Mouse (Mus musculus) forebrain, embryonic 15.5 days (tissue): ENCODE measurements at regions not wholly inside any gene's neighbourhood (a gene's known extent, or its start where the extent isn't known, plus 50 kb on each side); places are given as distances from the start of the nearest gene placed in this dataset.

ENCODE experiments used
- ATAC-seq: fragments of 200-750 bp; cut with Nextera tagmentation; replicated peaks from 2 replicates; pipeline ENCODE4 v1.8.0; 2017; ENCODE audit warnings: mild to moderate bottlenecking, moderate TSS enrichment, moderate library complexity
- H3K27ac ChIP-seq: fragments of 300-500 bp; sonication (generic); replicated peaks from 2 replicates; pipeline ENCODE4 v1.5.1; 2015; ENCODE audit warnings: mild to moderate bottlenecking, inconsistent platforms
- H3K27me3 ChIP-seq: fragments of 300-500 bp; sonication (generic); 2 replicates; pipeline ENCODE4 v1.6.1; 2015; ENCODE audit warnings: inconsistent platforms
- H3K36me3 ChIP-seq: fragments of 300-500 bp; sonication (generic); 2 replicates; pipeline ENCODE4 v1.6.1; 2015; ENCODE audit warnings: mild to moderate bottlenecking, inconsistent platforms
- H3K4me1 ChIP-seq: fragments of 300-500 bp; sonication (generic); 2 replicates; pipeline ENCODE4 v1.6.1; 2015; ENCODE audit warnings: inconsistent platforms
- H3K4me2 ChIP-seq: fragments of 300-500 bp; sonication (generic); replicated peaks from 2 replicates; pipeline ENCODE4 v1.6.1; 2015; ENCODE audit warnings: mild to moderate bottlenecking, inconsistent platforms
- H3K4me3 ChIP-seq: fragments of 300-500 bp; sonication (generic); 2 replicates; pipeline ENCODE4 v1.5.1; 2015; ENCODE audit warnings: mild to moderate bottlenecking, inconsistent platforms
- H3K9ac ChIP-seq: fragments of 300-500 bp; sonication (generic); replicated peaks from 2 replicates; pipeline ENCODE4 v1.6.1; 2015; ENCODE audit warnings: mild to moderate bottlenecking, inconsistent platforms
- H3K9me3 ChIP-seq: fragments of 300-500 bp; sonication (generic); 2 replicates; pipeline ENCODE4 v1.6.1; 2016; ENCODE audit warnings: inconsistent platforms
- WGBS: fragments of 180-500 bp; shearing (Covaris S2); methylation state at CpG from one replicate; pipeline ENCODE4 v1.1.7; 2015; ENCODE audit warnings: mixed read lengths; 5-methylcytosine and 5-hydroxymethylcytosine counted together

- 45% methylated on average over 3 of the region's 3 CpGs for WGBS
Observed at GRCm38 (mm10) chr14:25138485-25138884, 320.5 kb upstream of the Zmiz1 start.

DNA sequence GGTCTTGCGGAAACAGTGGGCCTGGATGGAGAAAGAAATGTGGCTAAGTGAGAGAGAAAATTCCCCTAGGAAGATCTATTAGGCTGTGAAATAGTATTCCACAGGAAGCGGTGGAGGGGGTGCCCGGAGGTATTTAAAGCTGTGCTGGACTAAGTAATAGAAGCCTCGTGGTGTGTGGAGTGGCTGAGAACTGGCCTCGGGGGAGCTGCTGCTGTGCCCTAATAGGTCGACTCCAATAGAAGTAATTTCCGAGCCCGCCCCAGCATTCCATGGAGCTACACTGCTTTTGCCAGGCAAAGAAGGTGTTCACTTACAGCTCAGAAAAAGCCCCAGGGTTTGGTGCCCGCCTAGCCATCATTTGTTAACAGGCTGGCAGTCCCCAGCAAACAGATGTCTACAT is 317.1 kb upstream of the Zmiz1 start:
- Histone ChIP-seq H3K27me3 (no peaks in the 10 kb centered on the region), H3K9me3 (no peaks in the 10 kb centered on the region), H3K36me3 (no peaks in the 10 kb centered on the region), H3K27ac (no peak overlapping the region), H3K4me1 (peaks cover 21% of the 10 kb centered on the region), H3K9ac (no peak overlapping the region), H3K4me3 (no peak overlapping the region), H3K4me2 (no peak overlapping the region)
- 58% methylated on average over 9 of the region's 9 CpGs for WGBS
- ATAC-seq = no peak

More at GRCm38 (mm10) chr14:25138485-25138884, 320.5 kb upstream of the Zmiz1 start:
- Histone ChIP-seq H3K9ac (no peak overlapping the region), H3K4me3 (no peak overlapping the region), H3K9me3 (no peaks in the 10 kb centered on the region), H3K4me2 (no peak overlapping the region), H3K36me3 (no peaks in the 10 kb centered on the region), H3K27me3 (no peaks in the 10 kb centered on the region), H3K4me1 (peaks cover 33% of the 10 kb centered on the region), H3K27ac (peak overlapping the region; percentile 27; the same call in 1 of the 2 replicates)
- no peak for ATAC-seq

GRCm38 (mm10) chr14:25143051-25143450 is 315.9 kb upstream of the Zmiz1 start:
- 78% methylated on average over 4 of the region's 4 CpGs for WGBS
- H3K4me3 ChIP-seq = no peak overlapping the region
- no peak overlapping the region for H3K27ac ChIP-seq
- no peaks in the 10 kb centered on the region for H3K27me3 ChIP-seq
- H3K36me3 ChIP-seq = no peaks in the 10 kb centered on the region
- H3K4me1 ChIP-seq = peaks cover 18% of the 10 kb centered on the region
- no peak overlapping the region for H3K9ac ChIP-seq
- no peak overlapping the region for H3K4me2 ChIP-seq
- no peaks in the 10 kb centered on the region for H3K9me3 ChIP-seq
- ATAC-seq = no peak

GRCm38 (mm10) chr14:25147731-25148130 is 311.3 kb upstream of the Zmiz1 start:
- Histone ChIP-seq H3K27me3 (no peaks in the 10 kb centered on the region), H3K4me1 (no peaks in the 10 kb centered on the region), H3K4me3 (no peak overlapping the region), H3K9me3 (no peaks in the 10 kb centered on the region), H3K9ac (no peak overlapping the region), H3K36me3 (no peaks in the 10 kb centered on the region), H3K4me2 (no peak overlapping the region), H3K27ac (no peak overlapping the region)
- no peak for ATAC-seq
- 94% methylated on average over 2 of the region's 2 CpGs for WGBS

DNA sequence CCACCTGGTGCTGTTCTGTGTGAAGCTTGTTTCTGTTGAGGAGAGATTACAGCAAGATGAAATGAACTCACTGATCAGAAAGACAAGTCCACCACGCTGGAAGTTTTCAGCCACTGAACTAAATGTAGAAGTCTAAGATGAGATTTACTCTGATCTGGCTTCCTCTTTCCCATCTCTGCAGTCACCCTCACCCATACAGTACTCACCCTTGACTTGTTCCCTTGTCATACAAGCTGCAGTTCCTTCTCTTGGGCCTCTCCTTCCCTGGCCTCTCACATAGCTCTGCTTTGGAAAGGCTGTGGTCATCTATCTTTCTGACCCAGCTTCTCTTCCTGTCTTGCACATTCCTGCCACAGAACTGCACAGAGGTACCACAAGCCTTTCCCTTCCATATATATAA is 308.0 kb upstream of the Zmiz1 start:
- Histone ChIP-seq H3K27ac (no peak overlapping the region), H3K9me3 (no peaks in the 10 kb centered on the region), H3K4me1 (no peaks in the 10 kb centered on the region), H3K9ac (no peak overlapping the region), H3K4me2 (no peak overlapping the region), H3K4me3 (no peak overlapping the region), H3K27me3 (no peaks in the 10 kb centered on the region), H3K36me3 (no peaks in the 10 kb centered on the region)
- 93% methylated on average over 1 of the region's 1 CpGs for WGBS
- no peak for ATAC-seq

DNA sequence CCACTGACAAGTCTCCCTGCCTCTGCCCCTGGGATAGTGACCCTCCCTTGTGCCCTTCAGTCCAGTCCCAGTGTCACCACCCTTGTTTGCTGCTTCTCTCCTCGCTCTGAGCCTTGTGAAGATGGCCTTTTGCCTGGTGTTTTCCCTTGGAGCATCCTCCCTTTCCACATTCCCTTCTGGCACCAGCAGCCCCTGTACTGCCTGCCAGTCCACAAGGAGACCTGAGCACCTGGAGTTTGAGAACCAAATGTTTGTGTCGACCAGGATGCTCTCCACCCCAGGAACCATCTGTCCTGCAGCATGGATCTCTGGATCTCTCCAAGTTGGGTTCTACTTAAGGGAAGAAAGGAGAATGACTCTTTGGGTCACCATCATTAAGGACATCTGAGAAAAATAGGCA is 307.5 kb upstream of the Zmiz1 start:
- no peaks in the 10 kb centered on the region for H3K9me3 ChIP-seq
- H3K9ac ChIP-seq = no peak overlapping the region
- no peak overlapping the region for H3K4me3 ChIP-seq
- 83% methylated on average over 2 of the region's 2 CpGs for WGBS
- no peak overlapping the region for H3K4me2 ChIP-seq
- H3K36me3 ChIP-seq = no peaks in the 10 kb centered on the region
- H3K27me3 ChIP-seq = no peaks in the 10 kb centered on the region
- no peak overlapping the region for H3K27ac ChIP-seq
- H3K4me1 ChIP-seq = peaks cover 4% of the 10 kb centered on the region; the same call in 1 of the 2 replicates
- ATAC-seq = no peak

- Histone ChIP-seq H3K4me1 (peaks cover 6% of the 10 kb centered on the region; the same call in 1 of the 2 replicates), H3K9me3 (no peaks in the 10 kb centered on the region), H3K27me3 (no peaks in the 10 kb centered on the region), H3K9ac (no peak overlapping the region), H3K4me2 (no peak overlapping the region), H3K4me3 (no peak overlapping the region), H3K27ac (no peak overlapping the region), H3K36me3 (no peaks in the 10 kb centered on the region)
- WGBS = 87% methylated on average over 4 of the region's 4 CpGs
- no peak for ATAC-seq
Observed at GRCm38 (mm10) chr14:25153573-25153972, 305.4 kb upstream of the Zmiz1 start.

DNA sequence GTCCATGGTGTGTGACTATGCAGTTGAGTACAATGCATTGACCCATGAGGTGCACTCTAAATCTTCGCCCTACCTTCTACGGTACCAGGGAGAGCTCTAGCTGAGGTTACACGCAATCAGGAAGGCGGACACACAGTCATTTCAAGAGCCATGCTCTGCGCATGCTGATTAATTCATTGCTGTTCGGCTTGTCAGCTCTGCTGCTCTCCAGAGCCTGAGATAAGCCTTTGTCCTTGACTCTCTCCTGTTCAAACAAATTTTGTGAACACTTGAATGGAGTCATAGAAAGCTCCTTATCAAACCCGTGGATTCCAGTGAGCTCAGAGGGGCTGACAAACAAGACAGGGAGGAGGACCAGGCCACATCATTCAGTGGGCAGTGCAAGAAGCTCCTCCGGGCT is 304.8 kb upstream of the Zmiz1 start:
- Histone ChIP-seq H3K4me3 (no peak overlapping the region), H3K27me3 (no peaks in the 10 kb centered on the region), H3K9me3 (no peaks in the 10 kb centered on the region), H3K36me3 (no peaks in the 10 kb centered on the region), H3K4me2 (no peak overlapping the region), H3K4me1 (peaks cover 6% of the 10 kb centered on the region; the same call in 1 of the 2 replicates), H3K27ac (no peak overlapping the region), H3K9ac (no peak overlapping the region)
- no peak for ATAC-seq
- 67% methylated on average over 8 of the region's 8 CpGs for WGBS

GRCm38 (mm10) chr14:25155008-25155783 is 303.8 kb upstream of the Zmiz1 start:
- no peak overlapping the region for H3K4me3 ChIP-seq
- no peaks in the 10 kb centered on the region for H3K9me3 ChIP-seq
- ATAC-seq = no peak
- H3K27ac ChIP-seq = no peak overlapping the region
- 76% methylated on average over 7 of the region's 7 CpGs for WGBS
- H3K9ac ChIP-seq = no peak overlapping the region
- H3K4me2 ChIP-seq = no peak overlapping the region
- no peaks in the 10 kb centered on the region for H3K27me3 ChIP-seq
- peaks cover 6% of the 10 kb centered on the region; the same call in 1 of the 2 replicates for H3K4me1 ChIP-seq
- H3K36me3 ChIP-seq = no peaks in the 10 kb centered on the region

DNA sequence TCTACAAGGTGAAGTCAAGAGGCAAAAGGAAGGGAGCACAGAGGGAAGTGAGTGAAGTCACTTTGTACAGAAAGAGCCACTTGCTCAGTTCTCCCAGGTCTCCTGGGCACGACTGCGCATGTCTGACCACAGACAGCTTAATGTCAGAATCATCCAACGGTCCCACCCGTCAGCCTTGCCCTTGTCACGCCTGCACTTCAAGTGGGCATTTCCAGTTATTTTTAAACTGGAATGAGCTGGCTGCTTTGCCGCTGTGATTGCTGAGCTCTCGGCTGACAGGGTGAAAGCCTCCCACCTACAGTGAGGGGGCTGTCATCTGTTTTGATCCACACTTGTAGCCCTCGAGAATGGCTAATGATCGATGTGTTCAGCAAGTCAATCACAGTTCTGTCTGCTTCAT is 302.8 kb upstream of the Zmiz1 start:
- Histone ChIP-seq H3K27ac (no peak overlapping the region; the same call in 1 of the 2 replicates), H3K9me3 (no peaks in the 10 kb centered on the region), H3K27me3 (no peaks in the 10 kb centered on the region), H3K4me1 (peaks cover 6% of the 10 kb centered on the region; the same call in 1 of the 2 replicates), H3K9ac (no peak overlapping the region), H3K4me2 (no peak overlapping the region), H3K36me3 (no peaks in the 10 kb centered on the region), H3K4me3 (no peak overlapping the region)
- no peak for ATAC-seq
- 48% methylated on average over 9 of the region's 9 CpGs for WGBS

- no peaks in the 10 kb centered on the region for H3K4me1 ChIP-seq
Observed at GRCm38 (mm10) chr14:25161684-25162321, 297.2 kb upstream of the Zmiz1 start.

GRCm38 (mm10) chr14:25166217-25166616 is 292.8 kb upstream of the Zmiz1 start:
- Histone ChIP-seq H3K4me3 (no peak overlapping the region), H3K9ac (no peak overlapping the region), H3K27ac (no peak overlapping the region), H3K9me3 (no peaks in the 10 kb centered on the region), H3K36me3 (no peaks in the 10 kb centered on the region), H3K4me2 (no peak overlapping the region), H3K27me3 (no peaks in the 10 kb centered on the region), H3K4me1 (peaks cover 7% of the 10 kb centered on the region; the same call in 1 of the 2 replicates)
- 48% methylated on average over 1 of the region's 1 CpGs for whole genome bisulfite sequencing
- no peak for ATAC-seq

More at GRCm38 (mm10) chr14:25161684-25162321, 297.2 kb upstream of the Zmiz1 start:
- H3K27me3 ChIP-seq = no peaks in the 10 kb centered on the region
- no peak overlapping the region for H3K4me3 ChIP-seq
- WGBS = 82% methylated on average over 8 of the region's 8 CpGs
- no peak overlapping the region for H3K4me2 ChIP-seq
- no peak overlapping the region for H3K27ac ChIP-seq
- no peak overlapping the region for H3K9ac ChIP-seq
- no peaks in the 10 kb centered on the region for H3K36me3 ChIP-seq
- ATAC-seq = no peak
- H3K9me3 ChIP-seq = no peaks in the 10 kb centered on the region
